Mouse (Mus musculus): ENCODE results near the gene Wrnip1. TPM values are rescaled to one million over a fixed set of nuclear protein-coding genes. Genes with fewer than 3 reads are reported as not detected.
A peak's percentile ranks its signal among the peaks of the same experiment; 100 is the strongest.
"Not testable (repeated sequence)": the region's sequence is repeated elsewhere in the genome, so short reads cannot be mapped to it uniquely, and the experiment has no call there.

Gene Wrnip1
- polyA plus RNA-seq, 1 experiment from 2014 or later: 13.0 TPM

- H3K27ac ChIP-seq: no peak overlapping the region
- H3K27me3 ChIP-seq (ENCODE audit: poor library complexity, severe bottlenecking): no peaks in the 10 kb centered on the region
- no peaks in the 10 kb centered on the region for H3K4me1 ChIP-seq
- 12% methylated on average over 9 of the region's 9 CpGs for WGBS
- H3K4me3 ChIP-seq: no peak overlapping the region
- no peaks in the 10 kb centered on the region for H3K9me3 ChIP-seq
- peak; percentile 65 for DNase-seq (ENCODE audit: extremely low spot score, low spot score)
- no peaks in the 10 kb centered on the region for H3K36me3 ChIP-seq (replicated peaks)
Observed at GRCm38 (mm10) chr13:32866484-32866883, 64.6 kb downstream of the Wrnip1 start.

- H3K4me3 ChIP-seq: no peak overlapping the region
Observed at GRCm38 (mm10) chr13:32867030-32867429, 65.2 kb downstream of the Wrnip1 start.

GRCm38 (mm10) chr13:32868233-32868632 lies 66.4 kb downstream of the Wrnip1 start:
- H3K36me3 ChIP-seq (replicated peaks); H3K27ac ChIP-seq; H3K27me3 ChIP-seq (ENCODE audit: poor library complexity, severe bottlenecking); H3K4me1 ChIP-seq; H3K4me3 ChIP-seq; H3K9me3 ChIP-seq; DNase-seq (ENCODE audit: extremely low spot score, low spot score): not testable (repeated sequence)
- 79% methylated on average over 4 of the region's 4 CpGs for WGBS

More at GRCm38 (mm10) chr13:32867030-32867429, 65.2 kb downstream of the Wrnip1 start:
- no peaks in the 10 kb centered on the region for H3K36me3 ChIP-seq (replicated peaks)
- H3K27ac ChIP-seq: no peak overlapping the region
- no peaks in the 10 kb centered on the region for H3K27me3 ChIP-seq (ENCODE audit: poor library complexity, severe bottlenecking)
- WGBS: 44% methylated on average over 2 of the region's 2 CpGs
- H3K9me3 ChIP-seq: no peaks in the 10 kb centered on the region
- H3K4me1 ChIP-seq: no peaks in the 10 kb centered on the region
- no peak for DNase-seq (ENCODE audit: extremely low spot score, low spot score)

GRCm38 (mm10) chr13:32868843-32869242 lies 67.0 kb downstream of the Wrnip1 start:
- Histone ChIP-seq H3K4me1 (no peaks in the 10 kb centered on the region), H3K9me3 (no peaks in the 10 kb centered on the region), H3K4me3 (no peak overlapping the region), H3K36me3 (replicated peaks) (no peaks in the 10 kb centered on the region), H3K27me3 (ENCODE audit: poor library complexity, severe bottlenecking) (no peaks in the 10 kb centered on the region), H3K27ac (no peak overlapping the region)
- no peak for DNase-seq (ENCODE audit: extremely low spot score, low spot score)
- WGBS: 85% methylated on average over 5 of the region's 5 CpGs

Other genes starting within 250 kb of the Wrnip1 start
- gene Mylk4, start 18.1 kb upstream of the Wrnip1 start, polyA plus RNA-seq (2016; fragmentation: Nextera tagmentation; extraction: Ambion mirVana): not detected in 2 replicates
- gene D930007J09Rik, start 811 bp downstream of the Wrnip1 start, polyA plus RNA-seq (2016; fragmentation: Nextera tagmentation; extraction: Ambion mirVana): not detected in 2 replicates
- 0.53 and 0.88 TPM in 2 replicates for gene Serpinb1a, start 49.1 kb downstream of the Wrnip1 start, polyA plus RNA-seq (2016; fragmentation: Nextera tagmentation; extraction: Ambion mirVana)
- not detected in 2 replicates for gene Serpinb1c, start 96.2 kb downstream of the Wrnip1 start, polyA plus RNA-seq (2016; fragmentation: Nextera tagmentation; extraction: Ambion mirVana)
- gene Serpinb6b, start 163.2 kb downstream of the Wrnip1 start, polyA plus RNA-seq (2016; fragmentation: Nextera tagmentation; extraction: Ambion mirVana): 0.44 and 0.71 TPM in 2 replicates
- gene Serpinb9, start 201.2 kb downstream of the Wrnip1 start, polyA plus RNA-seq (2016; fragmentation: Nextera tagmentation; extraction: Ambion mirVana): 0.42 and 0.64 TPM in 2 replicates
- not detected in 2 replicates for gene Serpinb9b, start 225.4 kb downstream of the Wrnip1 start, polyA plus RNA-seq (2016; fragmentation: Nextera tagmentation; extraction: Ambion mirVana)

All from forebrain, embryonic 10.5 days (tissue).